Mouse (Mus musculus) olfactory bulb, adult 2 months (tissue): ENCODE data around the gene Rab21. TPM values are rescaled to one million over a fixed set of nuclear protein-coding genes. Genes with fewer than 3 reads are reported as not detected.
"Not testable (repeated sequence)": the region's sequence is repeated elsewhere in the genome, so short reads cannot be mapped to it uniquely, and the experiment has no call there.

Source experiments
- H3K27ac ChIP-seq: fragments of 200-500 bp; 2 replicates; pipeline ENCODE4 v1.5.1; 2012; ENCODE audit warnings: low read depth, low read length; ENCODE audit not compliant: insufficient read depth
- H3K4me1 ChIP-seq: fragments of 200-500 bp; 2 replicates; pipeline ENCODE4 v1.6.1; 2012; ENCODE audit warnings: low read length; ENCODE audit not compliant: control insufficient read depth, insufficient read depth
- H3K4me3 ChIP-seq: fragments of 200-500 bp; 2 replicates; pipeline ENCODE4 v1.5.1; 2012; ENCODE audit warnings: mild to moderate bottlenecking, low read depth, low read length, moderate library complexity; ENCODE audit not compliant: insufficient read depth
- CTCF ChIP-seq: fragments of 200-500 bp; IDR thresholded peaks from 2 replicates; pipeline ENCODE4 v1.5.1; 2012; ENCODE audit warnings: low read depth, mild to moderate bottlenecking, low read length, moderate library complexity; ENCODE audit not compliant: insufficient read depth
- POLR2A ChIP-seq: fragments of 200-500 bp; IDR thresholded peaks from 2 replicates; pipeline ENCODE4 v1.6.1; 2012; ENCODE audit warnings: mild to moderate bottlenecking, low read depth, low read length, moderate library complexity; ENCODE audit not compliant: insufficient read depth
- WGBS: fragments of 180-500 bp; shearing (Covaris S2); methylation state at CpG from one replicate; pipeline ENCODE4 v1.1.7; 2018; 5-methylcytosine and 5-hydroxymethylcytosine counted together
- polyA plus RNA-seq: library from polyadenylated mRNA; stranded (reverse); fragments of >200 nt; gene quantifications from 2 replicates; pipeline ENCODE4 v1.2.4, GENCODE M21; 2012; ENCODE audit warnings: low replicate concordance; ENCODE audit not compliant: missing spikeins, insufficient read depth, insufficient read length

The Rab21 gene
- polyA plus RNA-seq, 1 experiment, result 184 TPM

- 43% methylated on average over 9 of the region's 9 CpGs for WGBS
- TF ChIP-seq CTCF, result no peak
- no peak for TF ChIP-seq POLR2A
- Histone ChIP-seq H3K4me3 (no peak overlapping the region), H3K4me1 (no peaks in the 10 kb centered on the region), H3K27ac (no peak overlapping the region)
Measured at GRCm38 (mm10) chr10:115333528-115333927, 18.1 kb upstream of the Rab21 start.

- Histone ChIP-seq H3K4me1 (no peaks in the 10 kb centered on the region), H3K27ac (no peak overlapping the region), H3K4me3 (no peak overlapping the region)
- WGBS, result 75% methylated on average over 4 of the region's 4 CpGs
- no peak for TF ChIP-seq POLR2A
- no peak for TF ChIP-seq CTCF
Measured at GRCm38 (mm10) chr10:115332997-115333396, 17.6 kb upstream of the Rab21 start.

- Histone ChIP-seq H3K4me1 (no peaks in the 10 kb centered on the region), H3K27ac (no peak overlapping the region), H3K4me3 (no peak overlapping the region)
- TF ChIP-seq CTCF, result no peak
- TF ChIP-seq POLR2A, result no peak
- 77% methylated on average over 8 of the region's 8 CpGs for WGBS
Measured at GRCm38 (mm10) chr10:115332420-115332952, 17.1 kb upstream of the Rab21 start.

GRCm38 (mm10) chr10:115329010-115329530 lies 13.7 kb upstream of the Rab21 start:
- no peak for TF ChIP-seq CTCF
- no peak for TF ChIP-seq POLR2A
- Histone ChIP-seq H3K4me1 (no peaks in the 10 kb centered on the region), H3K27ac (no peak overlapping the region), H3K4me3 (no peak overlapping the region)
- WGBS, result 87% methylated on average over 3 of the region's 3 CpGs

- no peak overlapping the region for H3K4me3 ChIP-seq
- no peak overlapping the region for H3K27ac ChIP-seq
- TF ChIP-seq POLR2A (no peak), CTCF (no peak)
- no peaks in the 10 kb centered on the region for H3K4me1 ChIP-seq
- WGBS, result 81% methylated on average over 6 of the region's 6 CpGs
Measured at GRCm38 (mm10) chr10:115328514-115328913, 13.1 kb upstream of the Rab21 start.

GRCm38 (mm10) chr10:115323295-115323694 lies 7.9 kb upstream of the Rab21 start:
- Histone ChIP-seq H3K27ac (no peak overlapping the region), H3K4me3 (no peak overlapping the region), H3K4me1 (no peaks in the 10 kb centered on the region)
- 8% methylated on average over 6 of the region's 6 CpGs for WGBS
- TF ChIP-seq POLR2A, result no peak
- no peak for TF ChIP-seq CTCF

GRCm38 (mm10) chr10:115321317-115322035 lies 6.1 kb upstream of the Rab21 start:
- H3K4me3 ChIP-seq, result no peak overlapping the region
- H3K27ac ChIP-seq, result no peak overlapping the region
- H3K4me1 ChIP-seq, result no peaks in the 10 kb centered on the region
- 78% methylated on average over 5 of the region's 5 CpGs for WGBS
- TF ChIP-seq POLR2A (no peak), CTCF (no peak)

- not testable (repeated sequence) for H3K4me1 ChIP-seq, H3K4me3 ChIP-seq, H3K27ac ChIP-seq
- 66% methylated on average over 3 of the region's 3 CpGs for WGBS
Measured at GRCm38 (mm10) chr10:115318388-115318787, 3.0 kb upstream of the Rab21 start.

GRCm38 (mm10) chr10:115316313-115316712 lies 919 bp upstream of the Rab21 start:
- Histone ChIP-seq H3K4me1 (peaks cover 11% of the 10 kb centered on the region), H3K27ac (peak overlapping the region; percentile 93; the same call in 1 of the 2 replicates), H3K4me3 (no peak overlapping the region)
- WGBS, result 40% methylated on average over 11 of the region's 11 CpGs
- no peak for TF ChIP-seq CTCF
- no peak for TF ChIP-seq POLR2A
